Mouse (Mus musculus) embryonic facial prominence, embryonic 11.5 days (tissue): ENCODE data around the gene Upp2. TPM values are rescaled to one million over a fixed set of nuclear protein-coding genes. Genes with fewer than 3 reads are reported as not detected.

Experiments used
- ATAC-seq: fragments of 200-750 bp; cut with Nextera tagmentation; replicated peaks from 2 replicates; pipeline ENCODE4 v1.8.0; 2017; ENCODE audit warnings: low read depth; ENCODE audit not compliant: insufficient number of reproducible peaks, low FRiP score, low TSS enrichment
- DNase-seq: peaks from one replicate; pipeline ENCODE4 v3.0.0-alpha.2; 2015; ENCODE audit warnings: low spot score
- H3K27ac ChIP-seq: fragments of 300-500 bp; sonication (generic); replicated peaks from 2 replicates; pipeline ENCODE4 v1.5.1; 2014; ENCODE audit warnings: mild to moderate bottlenecking, low read depth, low read length, control low read depth
- H3K27me3 ChIP-seq: fragments of 300-500 bp; sonication (generic); 2 replicates; pipeline ENCODE4 v1.6.1; 2014; ENCODE audit warnings: mild to moderate bottlenecking, low read length, moderate library complexity, mixed read lengths; ENCODE audit not compliant: control insufficient read depth, insufficient read depth
- H3K36me3 ChIP-seq: fragments of 300-500 bp; sonication (generic); replicated peaks from 2 replicates; pipeline ENCODE4 v1.6.1; 2014; ENCODE audit warnings: low read depth, mild to moderate bottlenecking, low read length, moderate library complexity, mixed read lengths; ENCODE audit not compliant: control insufficient read depth, insufficient read depth
- H3K4me1 ChIP-seq: fragments of 300-500 bp; sonication (generic); 2 replicates; pipeline ENCODE4 v1.6.1; 2014; ENCODE audit warnings: low read length, mixed read lengths; ENCODE audit not compliant: control insufficient read depth, insufficient read depth
- H3K4me2 ChIP-seq: fragments of 300-500 bp; sonication (generic); 2 replicates; pipeline ENCODE4 v1.6.1; 2014; ENCODE audit warnings: low read depth, mild to moderate bottlenecking, control low read depth, low read length, moderate library complexity
- H3K4me3 ChIP-seq: fragments of 300-500 bp; sonication (generic); 2 replicates; pipeline ENCODE4 v1.5.1; 2014; ENCODE audit warnings: low read depth, low read length, control low read depth
- H3K9ac ChIP-seq: fragments of 300-500 bp; sonication (generic); replicated peaks from 2 replicates; pipeline ENCODE4 v1.6.1; 2014; ENCODE audit warnings: mild to moderate bottlenecking, control low read depth, low read length
- H3K9me3 ChIP-seq: fragments of 300-500 bp; sonication (generic); replicated peaks from 2 replicates; pipeline ENCODE4 v1.6.1; 2016; ENCODE audit warnings: mild to moderate bottlenecking, low read length, inconsistent platforms, mixed read lengths; ENCODE audit not compliant: control insufficient read depth
- WGBS: fragments of 180-500 bp; shearing (Covaris S2); extraction: QIAGEN DNeasy Blood & Tissue Kit; methylation state at CpG from one replicate; pipeline ENCODE4 v1.1.7; 2014; 5-methylcytosine and 5-hydroxymethylcytosine counted together
- polyA plus RNA-seq: library from polyadenylated mRNA; unstranded; fragments of >200 nt; fragmentation: Nextera tagmentation; extraction: Ambion mirVana; gene quantifications from 2 replicates; pipeline ENCODE4 v1.2.1, GENCODE M21; 2014

Gene Upp2
- polyA plus RNA-seq, 1 experiment from 2014 or later: 5.0 TPM

GRCm38 (mm10) chr2:58747483-58748229 is 180.6 kb downstream of the Upp2 start:
- H3K9ac ChIP-seq: no peak overlapping the region
- H3K9me3 ChIP-seq: no peaks in the 10 kb centered on the region
- H3K4me3 ChIP-seq: no peak overlapping the region
- WGBS: 62% methylated on average over 11 of the region's 11 CpGs
- H3K36me3 ChIP-seq: no peaks in the 10 kb centered on the region
- H3K4me1 ChIP-seq: no peaks in the 10 kb centered on the region
- H3K4me2 ChIP-seq: no peak overlapping the region
- H3K27me3 ChIP-seq: no peaks in the 10 kb centered on the region
- DNase-seq (no peak), ATAC-seq (no peak)
- no peak overlapping the region for H3K27ac ChIP-seq

- H3K27me3 ChIP-seq: no peaks in the 10 kb centered on the region
- WGBS: 76% methylated on average over 5 of the region's 5 CpGs
- H3K9me3 ChIP-seq: no peaks in the 10 kb centered on the region
- DNase-seq (no peak), ATAC-seq (no peak)
- H3K9ac ChIP-seq: no peak overlapping the region
- H3K27ac ChIP-seq: no peak overlapping the region
- H3K4me2 ChIP-seq: no peak overlapping the region
- no peaks in the 10 kb centered on the region for H3K4me1 ChIP-seq
- no peaks in the 10 kb centered on the region for H3K36me3 ChIP-seq
- H3K4me3 ChIP-seq: no peak overlapping the region
Observed at GRCm38 (mm10) chr2:58748296-58748695, 181.2 kb downstream of the Upp2 start.

DNA sequence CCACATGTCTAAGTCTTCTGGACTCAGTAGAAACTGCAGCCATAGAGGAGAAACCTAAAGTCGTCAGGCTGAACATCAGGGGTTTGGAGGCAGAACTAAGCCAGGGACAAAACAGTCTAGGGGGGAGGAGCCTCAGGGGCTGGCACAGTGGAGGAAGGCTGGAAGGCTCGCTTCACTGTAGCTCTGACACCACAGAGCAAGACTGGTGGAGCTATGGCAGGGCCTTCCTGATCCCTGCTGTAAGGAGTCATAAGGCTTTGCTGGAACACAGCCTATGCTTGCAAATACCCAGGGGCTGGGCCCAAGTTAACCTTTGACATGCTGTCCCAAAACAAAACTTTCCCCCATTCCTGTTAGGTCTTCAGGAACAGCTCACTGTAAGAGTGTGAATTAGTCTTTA is 185.8 kb downstream of the Upp2 start:
- Histone ChIP-seq H3K9ac (no peak overlapping the region), H3K4me3 (no peak overlapping the region), H3K36me3 (no peaks in the 10 kb centered on the region), H3K9me3 (no peaks in the 10 kb centered on the region), H3K4me1 (no peaks in the 10 kb centered on the region), H3K27ac (no peak overlapping the region), H3K4me2 (no peak overlapping the region), H3K27me3 (no peaks in the 10 kb centered on the region)
- WGBS: 34% methylated on average over 2 of the region's 2 CpGs
- ATAC-seq (no peak), DNase-seq (no peak)

GRCm38 (mm10) chr2:58754736-58755135 is 187.6 kb downstream of the Upp2 start:
- H3K27me3 ChIP-seq: no peaks in the 10 kb centered on the region
- no peak overlapping the region for H3K9ac ChIP-seq
- H3K4me2 ChIP-seq: no peak overlapping the region
- ATAC-seq: no peak
- no peak overlapping the region for H3K27ac ChIP-seq
- no peaks in the 10 kb centered on the region for H3K9me3 ChIP-seq
- DNase-seq: no peak
- no peaks in the 10 kb centered on the region for H3K36me3 ChIP-seq
- 78% methylated on average over 3 of the region's 3 CpGs for WGBS
- H3K4me3 ChIP-seq: no peak overlapping the region
- no peaks in the 10 kb centered on the region for H3K4me1 ChIP-seq

GRCm38 (mm10) chr2:58758081-58758480 is 191.0 kb downstream of the Upp2 start:
- H3K4me2 ChIP-seq: no peak overlapping the region
- no peaks in the 10 kb centered on the region for H3K27me3 ChIP-seq
- H3K9me3 ChIP-seq: no peaks in the 10 kb centered on the region
- no peak overlapping the region for H3K27ac ChIP-seq
- H3K36me3 ChIP-seq: no peaks in the 10 kb centered on the region
- ATAC-seq (no peak), DNase-seq (no peak)
- no peaks in the 10 kb centered on the region for H3K4me1 ChIP-seq
- WGBS: 80% methylated on average over 2 of the region's 2 CpGs
- H3K9ac ChIP-seq: no peak overlapping the region
- no peak overlapping the region for H3K4me3 ChIP-seq

- Histone ChIP-seq H3K4me2 (no peak overlapping the region), H3K36me3 (no peaks in the 10 kb centered on the region), H3K4me3 (no peak overlapping the region), H3K9me3 (no peaks in the 10 kb centered on the region), H3K9ac (no peak overlapping the region), H3K4me1 (no peaks in the 10 kb centered on the region), H3K27ac (no peak overlapping the region), H3K27me3 (no peaks in the 10 kb centered on the region)
- 78% methylated on average over 5 of the region's 5 CpGs for WGBS
- ATAC-seq (no peak), DNase-seq (no peak)
Observed at GRCm38 (mm10) chr2:58759676-58760075, 192.6 kb downstream of the Upp2 start.

DNA sequence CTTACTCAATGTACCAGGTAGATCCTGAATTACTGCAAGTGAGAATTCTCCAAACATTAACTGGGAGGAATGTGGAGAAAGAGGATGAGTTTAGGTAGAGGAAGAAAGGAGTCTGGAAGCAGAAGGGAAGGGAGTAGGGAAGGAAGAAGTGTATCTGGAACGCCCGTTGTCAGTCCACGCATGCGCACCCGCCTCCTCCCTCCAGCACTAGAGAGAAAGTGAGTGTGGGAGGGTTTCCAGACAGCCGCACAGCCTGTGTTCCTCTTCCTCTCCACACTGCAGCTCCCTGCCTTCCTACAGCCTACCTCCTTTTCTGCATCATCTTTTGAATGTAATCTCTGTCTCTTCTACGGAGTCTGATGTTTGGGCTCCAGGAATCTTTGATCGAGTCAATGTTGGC is 198.0 kb downstream of the Upp2 start:
- no peaks in the 10 kb centered on the region for H3K27me3 ChIP-seq
- no peaks in the 10 kb centered on the region for H3K4me1 ChIP-seq
- H3K4me3 ChIP-seq: no peak overlapping the region
- no peak for ATAC-seq
- WGBS: 90% methylated on average over 8 of the region's 8 CpGs
- H3K9me3 ChIP-seq: no peaks in the 10 kb centered on the region
- H3K4me2 ChIP-seq: no peak overlapping the region
- H3K9ac ChIP-seq: no peak overlapping the region
- H3K27ac ChIP-seq: no peak overlapping the region
- H3K36me3 ChIP-seq: no peaks in the 10 kb centered on the region
- DNase-seq: no peak

- ATAC-seq: no peak
- H3K9ac ChIP-seq: no peak overlapping the region
- no peaks in the 10 kb centered on the region for H3K9me3 ChIP-seq
- H3K4me3 ChIP-seq: no peak overlapping the region
- WGBS: 88% methylated on average over 9 of the region's 9 CpGs
- no peaks in the 10 kb centered on the region for H3K36me3 ChIP-seq
- no peak overlapping the region for H3K4me2 ChIP-seq
- no peak overlapping the region for H3K27ac ChIP-seq
- no peak for DNase-seq
- H3K27me3 ChIP-seq: no peaks in the 10 kb centered on the region
- H3K4me1 ChIP-seq: no peaks in the 10 kb centered on the region
Observed at GRCm38 (mm10) chr2:58773833-58774232, 206.7 kb downstream of the Upp2 start.
